Mouse (Mus musculus) neutrophil, adult 5-6 weeks (primary cell): ENCODE results near the gene Cnep1r1. TPM values are rescaled to one million over a fixed set of nuclear protein-coding genes. Genes with fewer than 3 reads are reported as not detected.

Source experiments
- ATAC-seq: fragments of 151-379, 151-347 bp; 2 replicates; pipeline ENCODE4 v1.8.0; 2017; ENCODE audit warnings: mild to moderate bottlenecking, moderate TSS enrichment; ENCODE audit not compliant: insufficient number of reproducible peaks, poor library complexity, low FRiP score, severe bottlenecking; ENCODE audit errors: extremely low read depth
- total RNA-seq: library from RNA; stranded (forward); fragments of 200-1000 nt; gene quantifications from 2 replicates; pipeline ENCODE4 v1.2.3, GENCODE M21; 2017

Cnep1r1 gene
- total RNA-seq, 1 experiment from 2014 or later = 15.7 TPM

DNA sequence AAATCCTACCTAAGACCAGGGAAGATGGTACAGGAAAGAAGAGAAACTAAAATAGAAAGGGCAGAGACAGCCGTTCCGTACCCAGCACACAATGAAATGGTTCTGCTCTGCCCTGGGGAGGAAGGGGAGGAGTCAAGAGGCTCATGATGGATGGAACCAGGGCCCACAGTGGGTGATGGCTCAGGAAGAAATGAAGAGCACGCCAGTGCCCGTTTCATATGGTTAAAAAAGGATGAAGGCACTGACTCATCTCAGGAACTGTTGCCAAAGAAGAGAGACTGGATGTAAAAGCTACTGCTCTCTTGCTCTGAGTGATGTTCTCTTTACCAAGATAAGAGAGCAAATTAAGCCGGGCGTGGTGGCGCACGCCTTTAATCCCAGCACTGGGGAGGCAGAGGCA lies 58.7 kb downstream of the Cnep1r1 start:
- no peak for ATAC-seq

DNA sequence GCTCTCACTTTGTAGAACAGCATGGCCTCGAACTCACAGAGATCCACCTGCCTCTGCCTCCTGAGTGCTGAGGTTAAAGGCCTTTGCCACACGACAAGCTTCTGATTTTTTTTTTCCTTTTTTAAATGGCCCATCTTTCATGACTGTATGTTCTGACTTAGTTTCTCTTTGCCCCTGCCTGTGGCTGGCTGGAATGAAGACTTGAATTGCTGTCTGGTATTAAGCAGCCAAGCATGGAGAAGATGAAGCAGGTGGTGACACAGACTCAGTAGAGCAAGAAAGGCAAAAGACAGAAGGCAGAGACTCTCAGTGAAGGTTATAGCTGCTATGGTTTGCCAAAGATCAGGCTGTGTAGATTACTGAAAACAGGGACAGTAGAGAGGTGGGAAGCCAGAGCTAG lies 64.6 kb downstream of the Cnep1r1 start:
- ATAC-seq = no peak

Other genes starting within 250 kb of the Cnep1r1 start
- gene Zfp423, start 159.2 kb upstream of the Cnep1r1 start, total RNA-seq = not detected in 2 replicates
- 11.8 and 15.1 TPM in 2 replicates for gene Heatr3, start 19.1 kb downstream of the Cnep1r1 start, total RNA-seq
- gene Tent4b, start 80.4 kb downstream of the Cnep1r1 start, total RNA-seq = 61.9 and 66.9 TPM in 2 replicates
- 106 and 107 TPM in 2 replicates for gene Adcy7, start 153.6 kb downstream of the Cnep1r1 start, total RNA-seq
- gene Brd7, start 243.4 kb downstream of the Cnep1r1 start, total RNA-seq = 52.3 and 68.8 TPM in 2 replicates